Mouse (Mus musculus) kidney, adult 11 months (tissue): ENCODE measurements around the gene Gins1.

ENCODE experiments used
- DNase-seq: peaks from one replicate; pipeline ENCODE4 v3.0.0; 2022

Gene Gins1

GRCm38 (mm10) chr2:150964641-150965040 is 59.4 kb downstream of the Gins1 start:
- no peak for DNase-seq

DNA sequence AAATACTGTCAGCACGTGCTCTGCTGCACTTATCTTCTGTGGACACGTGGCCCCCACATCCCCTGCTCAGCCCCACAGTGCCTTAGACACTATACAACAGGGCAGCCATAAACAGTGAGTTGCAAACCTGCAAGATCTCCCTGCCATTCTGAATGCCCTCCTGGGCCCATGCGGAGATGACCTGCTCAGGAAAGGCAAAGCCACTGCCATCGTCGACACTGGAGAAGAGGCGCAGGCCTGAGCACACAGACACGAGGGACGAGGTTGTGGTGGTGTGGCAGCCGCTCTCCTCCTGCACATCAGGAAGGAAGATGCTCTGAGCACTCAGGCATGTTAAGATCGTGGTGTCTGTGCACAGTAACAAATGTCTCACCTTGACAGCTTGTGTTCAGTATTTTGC is 60.8 kb downstream of the Gins1 start:
- no peak for DNase-seq

DNA sequence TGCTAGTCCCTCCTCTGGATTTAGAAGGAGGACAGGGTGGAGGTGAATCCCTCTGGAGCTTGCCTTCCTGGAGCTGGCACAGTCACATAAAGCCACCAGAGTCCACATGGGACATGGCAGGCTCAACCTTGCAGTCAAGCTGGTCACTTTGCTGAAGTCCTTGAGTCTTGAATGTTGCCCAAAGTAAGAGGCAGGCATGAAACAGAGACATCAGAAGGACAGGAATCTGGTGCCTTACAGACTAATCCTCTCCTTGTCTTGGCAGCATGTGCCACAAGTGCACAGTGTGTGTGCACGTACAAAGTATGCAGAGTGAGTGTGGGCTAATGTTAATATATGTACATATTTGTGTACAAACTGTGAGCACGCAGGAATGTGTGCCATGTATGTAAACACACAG is 62.3 kb downstream of the Gins1 start:
- DNase-seq, result no peak

DNA sequence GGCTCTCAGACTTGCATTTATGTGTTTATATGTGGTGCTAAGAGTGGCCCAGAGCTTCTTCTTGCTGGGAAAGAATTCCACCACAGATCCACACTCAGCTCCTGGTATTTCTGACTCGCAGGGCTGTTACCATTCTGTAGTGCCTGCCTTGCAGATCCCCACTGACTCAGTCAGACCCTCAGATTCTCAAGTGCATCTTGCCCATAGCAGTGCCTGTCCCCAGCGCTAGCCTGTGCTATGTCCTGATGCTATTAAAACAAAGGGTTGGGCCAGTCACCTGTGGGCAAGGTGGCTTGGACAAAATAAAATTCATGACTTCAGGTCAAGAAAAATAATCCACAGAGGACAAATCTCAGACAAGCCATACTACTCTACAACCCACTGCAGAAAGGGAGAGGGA is 64.0 kb downstream of the Gins1 start:
- DNase-seq, result no peak

GRCm38 (mm10) chr2:150971856-150972255 is 66.7 kb downstream of the Gins1 start:
- no peak for DNase-seq

DNA sequence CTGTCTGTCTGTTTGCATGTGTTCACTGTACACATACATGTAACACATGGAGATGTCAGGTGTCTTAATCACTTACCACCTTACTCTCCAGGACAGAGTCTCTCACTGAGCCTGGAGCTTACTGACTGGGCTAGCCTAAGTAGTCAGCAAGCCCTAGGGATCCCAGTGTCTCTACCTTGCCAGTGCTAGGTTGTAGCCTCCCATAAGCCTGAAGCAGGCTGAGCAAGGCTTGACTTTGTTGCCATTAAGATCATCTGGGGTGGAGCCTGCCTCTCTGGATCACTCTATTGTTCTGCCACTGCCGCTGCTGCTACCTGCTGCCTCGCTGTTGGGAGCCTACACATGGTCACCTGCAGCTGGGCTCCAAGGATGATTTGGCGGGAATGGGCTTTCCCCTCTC is 67.5 kb downstream of the Gins1 start:
- DNase-seq, result no peak

- DNase-seq, result no peak
Measured at GRCm38 (mm10) chr2:150973401-150974115, 68.4 kb downstream of the Gins1 start.

GRCm38 (mm10) chr2:150976871-150977270 is 71.7 kb downstream of the Gins1 start:
- no peak for DNase-seq

GRCm38 (mm10) chr2:150977676-150978075 is 72.5 kb downstream of the Gins1 start:
- DNase-seq, result no peak

- no peak for DNase-seq
Measured at GRCm38 (mm10) chr2:150978791-150979190, 73.6 kb downstream of the Gins1 start.

DNA sequence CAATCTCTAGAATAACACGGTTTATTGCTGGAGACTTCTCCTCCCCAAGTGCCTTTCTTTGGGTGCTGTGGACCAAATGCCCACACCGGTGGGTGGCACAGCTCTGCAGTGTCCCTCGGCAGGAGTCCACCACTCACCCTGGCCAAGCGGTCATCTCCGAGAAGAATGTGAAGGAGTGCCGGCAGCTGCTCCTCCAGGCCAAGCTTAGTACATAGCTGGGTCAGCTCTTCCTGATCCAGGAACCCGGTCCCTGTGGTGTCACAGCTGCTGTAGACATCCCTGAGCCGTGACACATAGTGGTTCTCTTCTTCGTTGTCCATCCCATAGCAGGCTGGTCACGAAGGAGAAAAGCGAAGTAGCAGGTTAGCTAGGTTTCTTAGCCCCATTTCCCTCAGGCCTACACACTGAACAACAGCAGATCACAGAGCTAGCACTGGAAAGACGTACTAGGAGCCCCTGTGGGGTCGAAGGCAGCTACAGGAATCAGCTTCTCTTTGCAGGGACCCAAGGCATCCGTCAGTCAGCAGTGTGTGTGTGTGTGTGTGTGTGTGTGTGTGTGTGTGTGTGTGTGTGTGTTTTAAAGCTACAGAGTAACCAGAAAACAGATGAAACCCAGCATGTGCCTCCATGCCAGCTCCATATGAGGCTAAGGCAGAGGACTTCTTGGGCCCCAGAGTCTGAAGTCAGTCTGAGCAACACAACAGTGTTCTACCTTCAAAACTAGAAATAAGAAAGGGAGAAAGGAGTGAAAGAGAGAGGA is 74.8 kb downstream of the Gins1 start:
- no peak for DNase-seq
